Mouse (Mus musculus) ES-E14 (cell line): Measurements from ENCODE around the gene Gng10.

Experiments
- CHD2 ChIP-seq: IDR thresholded peaks from 2 replicates; pipeline ENCODE4 v1.6.1; 2014; ENCODE audit warnings: mild to moderate bottlenecking, low read depth, low read length, inconsistent platforms
- HCFC1 ChIP-seq: IDR thresholded peaks from 2 replicates; pipeline ENCODE4 v1.6.1; 2012; ENCODE audit warnings: low read length, inconsistent platforms, borderline replicate concordance; ENCODE audit not compliant: insufficient read depth
- ZC3H11A ChIP-seq: IDR thresholded peaks from 2 replicates; pipeline ENCODE4 v1.6.1; 2012; ENCODE audit warnings: low read depth, mild to moderate bottlenecking, inconsistent platforms, low read length, borderline replicate concordance
- ZNF384 ChIP-seq: IDR thresholded peaks from 2 replicates; pipeline ENCODE4 v1.6.1; 2012; ENCODE audit warnings: low read depth, low read length, inconsistent platforms

DNA sequence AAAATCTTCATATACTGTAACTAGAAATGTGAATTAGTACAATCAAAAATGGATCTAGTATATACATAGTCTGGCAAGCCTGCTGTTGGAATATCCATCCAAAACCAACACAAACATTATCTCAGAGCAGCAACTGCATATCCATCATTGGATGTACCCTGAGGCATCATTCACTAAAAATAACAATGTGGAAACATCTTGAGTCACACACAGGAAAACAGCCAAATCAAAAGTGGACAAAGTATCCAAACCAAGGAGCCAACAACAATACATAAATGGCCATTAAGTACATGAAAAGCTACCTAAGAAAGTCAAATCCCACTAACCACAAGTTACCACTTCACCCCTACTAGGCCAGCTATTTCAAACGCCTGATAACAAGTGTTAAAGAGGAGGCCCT is 54.5 kb downstream of the Gng10 start:
- no peak for TF ChIP-seq HCFC1
- TF ChIP-seq ZC3H11A = no peak
- no peak for TF ChIP-seq ZNF384
- TF ChIP-seq CHD2 = no peak
